Mouse (Mus musculus): ENCODE data around the gene Nasp.

DNA sequence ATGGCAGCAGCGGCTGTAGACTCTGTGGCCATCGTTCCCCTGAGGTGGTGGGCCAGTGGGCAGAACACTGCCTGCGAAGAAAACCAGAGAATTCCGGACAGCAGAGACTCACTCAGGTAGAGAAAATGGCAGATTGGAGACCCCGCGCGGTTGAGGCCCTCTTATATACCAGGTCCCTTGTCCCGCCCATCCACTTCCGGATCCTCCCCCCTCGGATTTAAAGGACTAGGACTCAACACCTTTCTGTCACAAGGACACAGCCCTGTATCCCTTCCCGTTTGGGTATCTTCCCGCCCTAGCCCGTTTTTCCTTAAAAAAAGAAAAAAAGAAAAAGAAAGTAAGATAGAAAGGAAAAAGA, 403 bp downstream of the Nasp start:
- no peak for TF ChIP-seq CTCF (IDR thresholded peaks at IDR 0.05; ENCODE audit: low read depth)
- TF ChIP-seq EP300 (IDR thresholded peaks at IDR 0.05; ENCODE audit: low read depth), result no peak
